Mouse (Mus musculus) embryo, embryonic 10.5 days (tissue): ENCODE data around the gene Cldn6.

ENCODE experiments used
- DNase-seq: peaks from one replicate; pipeline ENCODE4 v3.0.0-alpha.2; 2015; ENCODE audit warnings: low spot score

Gene Cldn6

DNA sequence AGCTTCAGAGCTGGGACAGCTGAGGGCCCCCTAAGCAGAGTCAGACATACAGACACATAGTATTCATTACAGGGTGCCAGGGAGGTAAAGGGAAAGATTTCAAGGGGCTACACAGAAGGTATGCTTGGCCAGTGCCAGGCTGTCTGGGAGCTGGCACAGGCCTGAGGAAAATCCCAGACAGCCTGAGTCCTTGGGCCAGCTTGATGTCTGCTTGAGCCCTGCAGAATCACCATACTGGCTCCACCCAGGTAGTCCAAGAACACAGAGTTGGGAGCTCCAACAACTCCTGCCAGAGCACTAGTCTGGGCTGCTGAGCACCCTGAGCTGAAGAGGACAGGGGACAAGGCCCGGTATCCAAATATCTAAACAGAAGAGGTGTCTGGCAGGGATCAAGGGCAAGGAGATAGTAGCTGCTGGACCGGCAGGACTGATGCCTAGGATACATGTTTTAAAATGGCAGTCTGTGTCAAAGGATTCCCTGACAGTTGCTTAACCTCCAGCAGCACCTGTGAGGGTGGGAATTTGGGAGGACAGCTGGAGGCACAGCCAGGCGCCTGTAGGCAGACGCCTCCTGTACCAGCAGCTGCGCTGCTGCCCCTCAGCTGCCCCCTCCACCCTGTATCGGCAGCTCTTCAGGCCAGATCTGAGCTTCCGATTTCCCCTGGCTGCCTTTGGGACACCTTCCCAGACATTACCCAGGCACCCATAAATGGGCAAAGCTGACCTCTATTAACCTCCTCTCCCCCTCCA is 43.5 kb downstream of the Cldn6 start, which contains the start of gene 1520401A03Rik:
1520401A03Rik (minus strand) TSS at position 408 of the 750 bp plus-strand sequence.
- no peak for DNase-seq

DNA sequence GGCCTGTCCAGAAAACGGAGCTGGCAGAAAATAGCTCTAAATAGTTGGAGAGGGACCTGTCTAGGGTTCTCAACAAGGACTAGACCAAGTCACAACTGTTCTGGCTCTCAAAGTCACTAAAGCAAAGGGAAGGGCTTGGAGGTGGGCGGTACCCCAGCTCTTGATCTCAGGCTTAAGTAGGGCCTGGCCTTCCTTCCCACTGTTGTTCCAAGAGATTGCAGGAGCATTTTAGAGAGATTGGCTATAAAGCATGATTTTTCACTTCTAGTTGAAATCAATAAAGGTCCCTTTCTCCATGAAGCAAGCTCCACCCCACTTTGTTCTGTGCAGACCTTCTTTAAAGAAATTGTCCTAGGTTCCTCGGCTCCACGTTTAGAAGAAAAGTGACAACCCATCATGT is 46.4 kb downstream of the Cldn6 start:
- peak; percentile 12 for DNase-seq

DNA sequence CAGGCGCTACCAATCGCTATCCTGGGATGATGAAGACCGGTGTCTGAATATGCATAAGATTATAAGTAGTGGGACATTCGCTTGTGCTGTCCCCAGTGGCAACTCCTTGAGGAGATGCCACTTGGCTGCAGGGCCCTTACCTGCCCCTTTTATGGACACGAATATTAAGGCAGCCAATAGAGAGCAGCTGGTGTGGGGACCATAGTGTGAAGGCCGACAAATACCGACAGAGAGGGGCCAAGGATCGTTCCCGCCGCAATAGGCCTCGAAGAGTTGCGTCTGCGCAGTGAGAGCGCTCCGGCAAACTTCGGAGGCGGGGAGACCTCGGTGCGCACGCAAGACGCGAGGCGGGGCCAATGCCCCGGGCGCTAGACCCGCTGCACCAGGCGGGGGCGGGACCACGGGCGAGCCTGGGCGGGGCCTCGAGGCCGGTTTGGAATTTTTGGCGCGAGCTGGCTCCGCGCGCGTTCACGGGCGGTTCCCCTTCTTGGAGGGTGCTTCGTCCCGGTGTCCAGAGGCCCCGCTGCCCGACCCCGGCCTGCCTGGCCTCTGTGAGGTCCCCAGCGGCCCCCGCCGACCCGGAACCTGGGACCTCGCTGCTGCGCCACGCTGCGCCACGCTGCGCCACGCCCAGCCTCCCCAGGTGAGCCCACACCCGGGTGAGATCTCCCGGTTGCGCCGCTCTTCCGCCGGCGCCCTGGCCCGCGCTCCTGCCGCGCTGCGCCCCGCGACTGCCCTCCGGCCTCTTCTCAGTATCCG is 47.1 kb downstream of the Cldn6 start, which contains the start of gene Pkmyt1:
Pkmyt1 (plus strand) TSS at position 338 of the 759 bp plus-strand sequence.
- peak; percentile 97 for DNase-seq

DNA sequence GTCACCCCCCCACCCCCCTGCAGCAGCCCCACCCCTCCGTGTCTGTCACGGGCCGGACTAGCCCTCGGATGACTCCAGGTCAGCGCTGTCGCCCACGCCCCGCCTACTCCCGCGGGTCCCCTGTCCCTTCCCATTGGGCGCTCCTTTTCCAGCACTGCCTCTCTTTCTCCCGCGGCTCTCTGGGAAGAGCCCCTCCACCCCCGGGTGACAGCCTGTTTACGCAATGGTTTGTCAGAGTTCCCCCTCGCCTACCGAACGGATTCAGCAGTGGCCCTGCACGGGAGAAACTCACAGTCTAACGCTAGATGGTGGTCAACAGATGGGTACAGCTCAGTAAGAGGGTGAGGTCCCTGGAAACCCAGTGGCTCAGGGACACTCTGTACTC is 47.7 kb downstream of the Cldn6 start:
- DNase-seq: peak; percentile 83

DNA sequence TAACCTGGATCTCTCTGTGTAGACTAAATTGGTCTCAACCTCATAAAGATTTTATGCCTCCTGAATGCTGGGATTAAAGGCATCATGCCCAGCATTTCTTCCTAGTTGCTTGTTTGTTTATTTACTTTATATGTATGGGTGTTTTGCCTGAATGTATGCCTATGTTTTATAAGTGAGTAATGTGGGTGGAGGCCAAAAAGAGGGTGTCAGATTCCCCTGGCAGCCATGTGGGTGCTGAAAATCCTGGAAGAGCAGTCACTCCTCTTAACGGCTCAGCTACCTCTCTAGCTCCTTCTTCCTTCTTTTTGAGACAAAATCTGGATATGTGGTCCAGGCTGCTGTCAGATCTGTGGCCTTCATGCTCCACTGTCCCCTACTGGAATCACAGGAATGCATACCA is 51.4 kb downstream of the Cldn6 start:
- no peak for DNase-seq
